Mouse (Mus musculus) forebrain, embryonic 14.5 days (tissue): ENCODE results near the gene Wdr60. TPM values are rescaled to one million over a fixed set of nuclear protein-coding genes. Genes with fewer than 3 reads are reported as not detected.

ENCODE experiments used
- ATAC-seq: fragments of 200-750 bp; cut with Nextera tagmentation; 2 replicates; pipeline ENCODE4 v1.8.0; 2017; ENCODE audit warnings: mild to moderate bottlenecking, moderate library complexity
- DNase-seq: peaks from one replicate; pipeline ENCODE4 v3.0.0-alpha.2; 2015; ENCODE audit warnings: low spot score
- H3K27ac ChIP-seq: fragments of 300-500 bp; sonication (generic); 2 replicates; pipeline ENCODE4 v1.5.1; 2014; ENCODE audit warnings: low read depth, mild to moderate bottlenecking, control low read depth, low read length, moderate library complexity
- H3K27me3 ChIP-seq: fragments of 300-500 bp; sonication (generic); replicated peaks from 2 replicates; pipeline ENCODE4 v1.6.1; 2014; ENCODE audit warnings: low read length, control low read depth, mixed read lengths; ENCODE audit not compliant: control insufficient read depth, insufficient read depth
- H3K36me3 ChIP-seq: fragments of 300-500 bp; sonication (generic); 2 replicates; pipeline ENCODE4 v1.6.1; 2014; ENCODE audit warnings: low read length, control low read depth; ENCODE audit not compliant: control insufficient read depth, insufficient read depth
- H3K4me1 ChIP-seq: fragments of 300-500 bp; sonication (generic); 2 replicates; pipeline ENCODE4 v1.6.1; 2014; ENCODE audit warnings: antibody characterized with exemption, low read length, control low read depth; ENCODE audit not compliant: control insufficient read depth, insufficient read depth
- H3K4me2 ChIP-seq: fragments of 300-500 bp; sonication (generic); 2 replicates; pipeline ENCODE4 v1.6.1; 2014; ENCODE audit warnings: mild to moderate bottlenecking, control low read depth, low read length
- H3K4me3 ChIP-seq: fragments of 300-500 bp; sonication (generic); 2 replicates; pipeline ENCODE4 v1.5.1; 2014; ENCODE audit warnings: low read depth, low read length, control low read depth
- H3K9ac ChIP-seq: fragments of 300-500 bp; sonication (generic); 2 replicates; pipeline ENCODE4 v1.6.1; 2014; ENCODE audit warnings: mild to moderate bottlenecking, low read length, control low read depth, moderate library complexity
- H3K9me3 ChIP-seq: fragments of 300-500 bp; sonication (generic); replicated peaks from 2 replicates; pipeline ENCODE4 v1.6.1; 2016; ENCODE audit warnings: low read length, control low read depth, mixed read lengths; ENCODE audit not compliant: control insufficient read depth
- WGBS: fragments of 180-500 bp; shearing (Covaris S2); extraction: QIAGEN DNeasy Blood & Tissue Kit; methylation state at CpG from one replicate; pipeline ENCODE4 v1.1.7; 2014; 5-methylcytosine and 5-hydroxymethylcytosine counted together
- polyA plus RNA-seq: library from polyadenylated mRNA; unstranded; fragments of >200 nt; fragmentation: Nextera tagmentation; extraction: Ambion mirVana; gene quantifications from 2 replicates; pipeline ENCODE4 v1.2.1, GENCODE M21; 2014

The Wdr60 gene
- polyA plus RNA-seq, 1 experiment from 2014 or later: 12.5 TPM

DNA sequence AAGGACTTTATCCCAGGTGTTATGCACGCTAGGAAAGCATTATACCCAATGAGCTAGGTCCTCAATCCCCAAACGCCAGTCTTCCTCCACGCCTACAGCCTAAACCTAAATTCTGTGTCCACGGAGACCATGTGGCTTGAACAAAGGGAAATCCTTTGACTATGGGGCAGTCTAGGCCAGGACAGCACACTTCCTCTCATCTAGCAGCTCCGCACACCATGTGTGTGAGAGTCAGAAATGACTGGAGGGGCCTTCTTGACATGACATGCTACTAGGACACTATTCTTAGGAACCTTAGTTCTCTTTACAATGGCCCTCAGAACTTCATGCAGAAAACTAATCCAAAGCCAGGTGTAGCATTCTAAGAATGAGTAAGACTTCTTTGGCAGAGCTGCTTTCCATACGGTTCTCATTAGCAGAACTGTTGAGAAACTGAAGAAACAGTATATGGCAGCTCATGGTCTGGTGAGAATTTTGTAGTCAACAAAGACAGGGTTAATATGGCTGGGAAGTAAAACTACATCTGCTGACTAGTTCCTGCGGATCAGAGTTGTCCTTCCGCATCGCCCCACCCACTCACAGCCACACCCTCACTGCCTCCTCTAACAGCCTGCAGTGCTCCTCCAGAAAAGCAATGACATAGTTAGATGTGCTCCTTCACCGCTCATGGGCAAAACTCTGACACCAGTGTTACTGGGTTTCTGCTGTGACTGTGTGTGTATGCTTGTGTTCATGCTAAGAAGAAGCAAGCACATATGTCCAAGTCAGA lies 36.3 kb downstream of the Wdr60 start:
- Histone ChIP-seq H3K27ac (no peak overlapping the region), H3K4me3 (no peak overlapping the region), H3K9me3 (no peaks in the 10 kb centered on the region), H3K9ac (no peak overlapping the region), H3K27me3 (no peaks in the 10 kb centered on the region), H3K4me1 (no peaks in the 10 kb centered on the region), H3K4me2 (no peak overlapping the region), H3K36me3 (peaks cover 26% of the 10 kb centered on the region)
- ATAC-seq: no peak
- WGBS: 89% methylated on average over 10 of the region's 10 CpGs
- no peak for DNase-seq

DNA sequence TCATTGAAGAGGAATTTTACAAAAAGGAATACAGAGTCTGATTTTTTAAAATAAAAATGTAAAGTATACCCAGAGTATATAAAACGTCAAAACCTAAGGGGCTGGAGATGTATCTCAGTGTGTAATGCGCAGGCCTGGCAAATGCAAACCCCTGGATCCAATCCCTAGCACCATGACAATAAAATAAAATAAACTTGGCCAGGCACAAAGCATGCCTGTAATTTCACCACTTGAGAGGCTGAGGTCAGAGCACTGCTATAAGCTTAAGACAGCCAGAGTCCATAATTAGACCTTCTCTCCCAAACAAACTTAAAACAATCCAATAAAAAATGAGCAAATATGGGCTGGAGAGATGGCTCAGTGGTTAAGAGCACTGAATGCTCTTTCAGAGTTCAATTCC lies 39.7 kb downstream of the Wdr60 start:
- WGBS: 92% methylated on average over 2 of the region's 2 CpGs

DNA sequence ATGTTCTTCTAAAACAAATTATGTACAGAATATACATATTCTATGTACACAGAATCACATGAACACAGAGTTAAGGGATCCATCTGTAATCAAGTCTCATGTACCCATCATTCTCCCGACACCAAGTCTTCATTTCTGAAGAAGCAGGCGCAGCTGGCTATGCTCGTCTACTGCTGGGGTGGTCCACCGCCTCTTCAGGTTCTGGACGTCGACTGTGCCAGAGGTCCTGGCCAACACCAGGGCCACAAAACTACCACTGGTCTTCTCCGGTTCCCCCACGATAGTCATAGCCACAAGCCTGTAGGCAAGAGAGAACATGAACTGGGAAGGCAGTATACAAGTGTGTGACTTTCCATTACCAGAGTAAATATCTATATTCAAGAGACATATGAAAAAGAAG lies 55.3 kb downstream of the Wdr60 start:
- DNase-seq (no peak), ATAC-seq (no peak)
- Histone ChIP-seq H3K4me1 (no peaks in the 10 kb centered on the region), H3K27ac (no peak overlapping the region), H3K36me3 (peaks cover 11% of the 10 kb centered on the region; the same call in 1 of the 2 replicates), H3K4me2 (no peak overlapping the region), H3K27me3 (no peaks in the 10 kb centered on the region), H3K9me3 (no peaks in the 10 kb centered on the region), H3K4me3 (no peak overlapping the region), H3K9ac (no peak overlapping the region)
- WGBS: 91% methylated on average over 8 of the region's 8 CpGs

More for the DNA sequence above, 39.7 kb downstream of the Wdr60 start:
- H3K4me3 ChIP-seq: no peak overlapping the region
- no peaks in the 10 kb centered on the region for H3K27me3 ChIP-seq
- no peak overlapping the region for H3K9ac ChIP-seq
- DNase-seq (no peak), ATAC-seq (no peak)
- H3K27ac ChIP-seq: no peak overlapping the region
- H3K4me1 ChIP-seq: no peaks in the 10 kb centered on the region
- H3K9me3 ChIP-seq: no peaks in the 10 kb centered on the region
- H3K4me2 ChIP-seq: no peak overlapping the region
- peaks cover 26% of the 10 kb centered on the region for H3K36me3 ChIP-seq

DNA sequence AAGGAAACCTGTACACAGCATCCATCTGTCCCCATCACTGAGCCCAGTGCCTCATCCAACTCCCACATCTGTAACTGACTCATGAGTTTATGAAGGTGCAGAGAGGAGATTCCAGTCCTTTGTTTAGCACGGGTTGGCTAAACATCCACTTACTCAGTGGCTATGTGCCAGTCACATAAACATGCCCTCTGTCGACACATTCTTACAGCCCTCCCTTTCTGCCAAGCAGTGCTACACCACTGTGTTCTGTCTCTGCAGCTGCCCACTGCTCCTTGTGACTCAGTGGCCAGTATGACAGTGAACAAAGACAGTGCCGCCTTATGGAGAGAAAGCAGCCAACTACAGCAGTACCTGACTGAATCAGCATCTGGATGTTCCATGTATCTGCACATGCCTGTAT lies 57.1 kb downstream of the Wdr60 start:
- Histone ChIP-seq H3K4me1 (no peaks in the 10 kb centered on the region), H3K36me3 (peaks cover 9% of the 10 kb centered on the region; the same call in 1 of the 2 replicates), H3K4me3 (no peak overlapping the region), H3K4me2 (no peak overlapping the region), H3K9me3 (no peaks in the 10 kb centered on the region), H3K27ac (no peak overlapping the region), H3K27me3 (no peaks in the 10 kb centered on the region), H3K9ac (no peak overlapping the region)
- ATAC-seq (no peak; the same call in 1 of the 2 replicates), DNase-seq (no peak)
- 71% methylated on average over 3 of the region's 3 CpGs for WGBS

DNA sequence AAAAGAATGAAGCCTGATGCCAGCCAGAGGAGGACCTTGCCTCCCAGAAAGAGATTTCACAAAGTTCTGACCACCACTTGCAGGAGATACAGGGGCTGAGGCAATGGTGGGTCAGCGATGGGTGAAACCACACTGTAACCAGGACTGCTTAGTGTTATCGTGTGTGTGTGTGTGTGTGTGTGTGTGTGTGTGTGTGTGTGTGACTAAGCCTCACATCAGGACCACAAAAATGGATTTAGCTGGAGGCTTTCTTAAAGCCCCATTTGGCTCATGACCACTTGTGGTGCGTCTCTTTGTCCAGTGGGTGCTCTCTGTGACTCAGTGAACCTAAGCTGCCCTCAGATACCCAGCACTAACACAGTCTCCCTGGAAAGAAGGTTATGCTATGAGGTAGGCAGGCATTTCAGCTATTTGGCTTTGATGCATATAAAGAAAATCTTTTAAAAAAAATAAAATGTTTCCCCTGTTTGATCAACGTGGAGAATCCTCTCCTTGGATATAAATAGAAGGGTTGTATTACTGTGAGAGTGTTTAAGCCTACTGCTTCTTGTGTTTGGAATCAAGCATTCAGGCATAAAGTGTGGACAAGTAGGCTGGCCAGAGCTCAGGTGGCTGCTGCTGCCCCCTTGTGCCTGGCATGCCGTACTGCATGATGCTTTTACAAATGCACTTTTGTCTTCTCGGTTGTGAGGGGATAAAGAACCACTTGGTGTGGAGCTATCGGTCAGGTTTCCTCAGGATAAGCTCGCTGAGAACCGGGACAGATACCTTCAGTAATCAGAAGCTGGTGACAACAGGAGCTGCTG lies 60.4 kb downstream of the Wdr60 start:
- Histone ChIP-seq H3K36me3 (no peaks in the 10 kb centered on the region), H3K4me2 (no peak overlapping the region), H3K4me1 (no peaks in the 10 kb centered on the region), H3K9me3 (no peaks in the 10 kb centered on the region), H3K27me3 (no peaks in the 10 kb centered on the region), H3K9ac (no peak overlapping the region), H3K27ac (no peak overlapping the region), H3K4me3 (no peak overlapping the region)
- ATAC-seq (peak; percentile 81), DNase-seq (peak; percentile 78)
- WGBS: 29% methylated on average over 9 of the region's 9 CpGs

DNA sequence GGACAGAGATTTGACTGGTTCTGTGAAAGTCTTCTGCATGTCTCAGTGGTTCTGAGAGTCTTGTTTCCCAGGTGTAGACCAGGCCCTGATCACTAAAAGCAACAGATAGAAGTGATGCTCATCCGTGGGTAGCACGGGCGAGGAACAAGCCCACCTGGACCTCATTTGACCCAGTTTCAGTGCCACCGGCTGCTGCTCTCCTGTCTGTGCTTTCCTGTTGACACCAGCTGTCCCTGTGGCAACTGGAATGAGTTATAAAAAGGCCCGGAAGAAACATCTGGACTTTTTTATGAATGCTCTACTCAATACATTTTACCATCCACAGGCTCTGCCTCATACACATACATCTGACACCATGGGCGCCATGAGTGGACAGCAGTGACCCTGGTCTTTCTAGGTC lies 64.0 kb downstream of the Wdr60 start:
- DNase-seq: no peak
- H3K4me2 ChIP-seq: no peak overlapping the region
- no peak overlapping the region for H3K4me3 ChIP-seq
- no peak overlapping the region for H3K9ac ChIP-seq
- H3K27ac ChIP-seq: no peak overlapping the region
- H3K4me1 ChIP-seq: no peaks in the 10 kb centered on the region
- 92% methylated on average over 6 of the region's 6 CpGs for WGBS
- no peaks in the 10 kb centered on the region for H3K36me3 ChIP-seq
- no peaks in the 10 kb centered on the region for H3K9me3 ChIP-seq
- ATAC-seq: no peak
- no peaks in the 10 kb centered on the region for H3K27me3 ChIP-seq

DNA sequence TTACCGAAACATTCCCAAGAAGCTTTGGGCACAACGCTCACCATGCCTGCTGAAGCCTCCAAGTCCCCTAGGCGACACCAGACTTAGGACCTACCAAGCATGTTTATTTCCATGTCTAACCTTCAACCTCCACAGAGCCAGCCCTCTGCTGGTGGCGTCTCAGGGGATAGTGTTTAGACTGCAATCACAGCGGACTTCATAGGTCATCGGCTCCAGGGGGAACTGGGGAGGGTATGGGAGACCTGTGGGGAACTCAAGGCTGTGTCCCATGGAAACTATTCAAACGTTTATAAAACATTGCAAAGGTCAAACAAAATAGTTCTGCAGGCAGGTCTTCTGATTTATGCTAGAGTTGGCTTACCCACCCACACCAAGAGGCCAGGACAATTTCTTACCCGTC lies 66.6 kb downstream of the Wdr60 start:
- no peaks in the 10 kb centered on the region for H3K27me3 ChIP-seq
- no peaks in the 10 kb centered on the region for H3K9me3 ChIP-seq
- H3K4me3 ChIP-seq: no peak overlapping the region
- no peaks in the 10 kb centered on the region for H3K4me1 ChIP-seq
- DNase-seq (no peak), ATAC-seq (no peak)
- H3K27ac ChIP-seq: no peak overlapping the region
- H3K4me2 ChIP-seq: no peak overlapping the region
- WGBS: 82% methylated on average over 8 of the region's 8 CpGs
- H3K36me3 ChIP-seq: no peaks in the 10 kb centered on the region
- H3K9ac ChIP-seq: no peak overlapping the region

DNA sequence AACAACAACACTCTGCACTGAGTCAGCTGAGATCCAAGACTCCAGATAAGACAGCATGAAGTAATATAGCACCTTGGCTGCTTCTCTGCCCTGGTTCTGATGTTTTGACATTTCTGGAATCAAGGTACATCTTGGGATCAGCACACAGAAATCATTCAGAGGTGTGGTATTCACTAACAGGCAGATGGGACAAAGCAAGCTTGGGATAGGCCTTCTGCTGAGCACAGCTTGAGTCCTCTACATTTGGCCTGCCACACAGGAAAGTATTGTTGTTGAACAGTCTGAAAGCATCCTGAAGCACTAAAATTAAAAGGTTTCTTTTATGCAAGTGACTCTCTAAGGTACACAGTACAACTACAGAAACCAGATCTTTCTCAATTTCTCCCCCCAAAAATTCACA lies 68.2 kb downstream of the Wdr60 start:
- no peak for DNase-seq
- Histone ChIP-seq H3K4me3 (no peak overlapping the region), H3K9ac (no peak overlapping the region), H3K27ac (no peak overlapping the region), H3K9me3 (no peaks in the 10 kb centered on the region), H3K27me3 (no peaks in the 10 kb centered on the region), H3K4me2 (no peak overlapping the region), H3K4me1 (no peaks in the 10 kb centered on the region), H3K36me3 (no peaks in the 10 kb centered on the region)
- no peak for ATAC-seq

DNA sequence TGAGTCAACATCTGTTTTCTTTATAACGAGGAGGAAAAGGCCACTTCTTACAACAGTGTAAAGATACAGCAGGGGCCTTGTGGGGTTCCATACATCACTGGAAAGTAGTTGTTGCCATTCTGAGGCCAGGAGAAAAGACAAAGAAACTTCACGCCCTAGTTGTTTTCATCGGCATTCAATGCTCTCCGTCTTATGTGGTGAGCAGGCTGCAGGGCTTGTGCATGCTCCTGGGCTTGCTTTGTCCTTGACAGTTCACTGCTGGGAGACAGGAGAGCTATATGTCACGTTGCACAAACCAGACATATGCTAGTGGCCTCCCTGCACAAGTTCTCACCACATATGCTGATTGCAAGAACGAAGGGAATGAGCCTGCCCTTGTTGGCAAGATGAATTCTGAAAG lies 68.9 kb downstream of the Wdr60 start:
- Histone ChIP-seq H3K36me3 (no peaks in the 10 kb centered on the region), H3K27me3 (no peaks in the 10 kb centered on the region), H3K9me3 (no peaks in the 10 kb centered on the region), H3K9ac (no peak overlapping the region), H3K4me3 (no peak overlapping the region), H3K4me1 (no peaks in the 10 kb centered on the region), H3K4me2 (no peak overlapping the region), H3K27ac (no peak overlapping the region)
- DNase-seq (no peak), ATAC-seq (no peak)
- WGBS: 22% methylated on average over 6 of the region's 6 CpGs
